Mouse (Mus musculus): ENCODE data around the gene Dmrtc1a. TPM values are rescaled to one million over a fixed set of nuclear protein-coding genes. Genes with fewer than 3 reads are reported as not detected.
"Not testable (repeated sequence)": the region's sequence is repeated elsewhere in the genome, so short reads cannot be mapped to it uniquely, and the experiment has no call there.

Gene Dmrtc1a
- 1 to 10 TPM; 5.7 to 7.0 TPM for total RNA-seq (2021)
- long read RNA-seq, partial matches to known transcripts, result 0 of 10 reads
- long read RNA-seq, other reads (novel, unspliced or antisense), result 10 of 10 reads

GRCm38 (mm10) chrX:102908587-102908986, at the start of gene Dmrtc1a, which contains the start of gene 1700011M02Rik:
TSS of gene Dmrtc1a (minus strand) at chrX:102908687.
TSS of gene 1700011M02Rik (plus strand) at chrX:102908905.
- DNase-seq (ENCODE audit: low spot score in 2 of 2), result not testable (repeated sequence)

DNA sequence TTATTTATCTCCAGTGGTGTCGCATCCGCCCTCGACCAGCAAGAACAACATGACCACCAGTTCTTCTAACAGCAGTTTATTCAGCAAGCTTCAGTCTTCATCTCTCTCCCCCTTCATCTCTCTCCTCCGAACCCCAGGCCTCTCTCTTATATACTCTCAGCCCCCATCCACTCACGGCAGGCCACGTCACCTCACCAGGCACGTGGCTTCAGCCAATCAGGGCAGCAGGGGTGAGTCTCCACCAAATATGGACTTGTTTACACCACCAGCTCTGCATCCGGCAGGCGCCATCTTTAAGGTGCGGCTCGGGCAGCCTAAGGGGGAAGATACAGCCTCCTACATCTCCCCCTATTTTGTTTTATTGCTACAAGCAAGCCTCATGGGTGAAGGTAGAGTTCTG, 41.6 kb upstream of the Dmrtc1a start:
- DNase-seq (ENCODE audit: low spot score in 2 of 2), result peak in 1 of 2 experiments; percentile 25

DNA sequence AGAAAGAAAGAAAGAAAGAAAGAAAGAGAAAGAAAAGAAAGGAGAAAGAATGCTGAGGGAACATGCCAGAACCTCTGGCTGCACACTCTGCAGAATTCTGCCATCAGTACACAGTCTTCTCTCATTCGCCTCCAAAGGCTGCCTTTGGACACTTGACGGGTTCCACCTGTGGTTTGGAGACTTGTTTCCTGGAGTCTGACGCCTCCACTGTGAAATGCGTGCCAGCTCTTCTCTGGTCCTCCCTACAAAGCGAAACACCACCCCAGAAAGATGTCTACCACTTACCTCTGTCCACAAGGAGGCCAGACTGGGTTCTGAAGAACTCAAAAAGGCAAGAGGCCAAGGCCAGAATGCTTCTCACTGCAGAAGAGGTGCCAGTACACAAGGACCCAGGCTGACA, 28.3 kb upstream of the Dmrtc1a start:
- DNase-seq (ENCODE audit: low spot score in 2 of 2), result no peak

- DNase-seq (ENCODE audit: low spot score in 2 of 2), result no peak
Observed at GRCm38 (mm10) chrX:102934395-102934764, 25.9 kb upstream of the Dmrtc1a start.

DNA sequence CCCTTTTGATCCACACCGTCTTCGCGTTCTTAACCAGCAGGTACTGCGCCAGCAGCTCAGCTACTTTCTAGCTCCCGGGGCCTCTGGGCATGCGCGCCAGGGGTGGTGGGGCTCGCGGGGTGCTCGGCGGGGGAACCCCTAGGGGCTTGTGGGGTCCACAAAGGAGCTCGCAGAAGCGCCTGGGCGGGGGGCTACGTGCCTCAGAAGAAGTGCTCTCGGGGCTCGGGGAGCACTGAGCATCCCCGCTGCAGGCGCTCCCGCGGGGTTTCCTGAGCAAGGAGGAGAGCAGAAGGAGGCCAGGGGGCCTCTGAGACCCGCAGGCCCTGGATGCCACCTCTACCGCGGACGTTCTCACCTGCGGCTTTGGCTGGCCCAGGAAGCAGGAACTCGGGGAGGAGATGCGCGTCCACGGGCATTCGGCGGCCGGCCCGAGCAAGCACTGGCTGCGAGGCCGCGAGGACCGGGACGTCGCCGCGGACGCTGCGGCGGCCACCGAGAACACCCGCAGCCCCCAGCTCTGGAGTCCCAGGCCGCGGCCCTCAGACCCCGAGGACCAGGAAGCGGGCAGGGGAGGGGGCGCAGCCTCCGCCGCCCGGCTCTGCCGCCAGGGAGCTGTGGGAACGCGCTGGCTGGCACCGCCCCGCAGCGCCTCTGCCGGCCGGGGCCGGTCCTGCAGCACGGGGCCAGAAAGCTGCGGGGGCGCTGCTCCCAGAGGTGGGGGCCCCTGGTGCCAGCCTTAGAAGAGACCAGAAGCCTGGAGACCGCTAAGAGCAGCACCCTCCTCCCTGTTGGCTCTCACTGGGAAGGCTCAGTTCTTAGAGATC, 25.3 kb upstream of the Dmrtc1a start:
- DNase-seq (ENCODE audit: low spot score in 2 of 2), result peak; percentile 48 to 75

DNA sequence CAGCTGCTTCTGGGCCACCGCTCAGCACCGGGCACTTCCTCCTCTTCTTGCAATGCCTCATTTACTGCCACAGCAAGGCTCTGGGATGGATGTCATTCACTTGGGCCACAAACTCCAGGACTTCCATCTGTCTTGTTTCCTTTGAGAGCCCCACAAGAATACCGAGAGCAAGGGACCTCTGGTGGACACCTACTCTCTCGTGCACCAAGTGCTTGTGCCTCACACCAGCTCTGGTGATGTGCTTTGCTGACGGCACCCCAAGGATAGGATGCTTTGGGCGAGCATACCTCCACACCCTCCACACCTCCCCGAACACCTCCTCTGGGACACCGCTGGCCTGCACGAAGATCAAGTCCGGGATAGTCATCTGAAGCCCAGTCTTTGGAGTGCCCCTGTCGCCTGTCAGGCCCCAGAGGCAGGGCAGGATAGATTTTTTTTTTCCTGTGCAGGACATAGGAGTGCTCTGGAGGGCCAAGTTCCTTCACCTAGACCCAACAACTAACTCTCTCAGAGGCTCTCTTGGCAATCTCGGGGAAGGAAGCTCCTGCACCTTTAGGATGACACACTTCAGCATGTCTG, 24.6 kb upstream of the Dmrtc1a start:
- DNase-seq (ENCODE audit: low spot score in 2 of 2), result no peak

DNA sequence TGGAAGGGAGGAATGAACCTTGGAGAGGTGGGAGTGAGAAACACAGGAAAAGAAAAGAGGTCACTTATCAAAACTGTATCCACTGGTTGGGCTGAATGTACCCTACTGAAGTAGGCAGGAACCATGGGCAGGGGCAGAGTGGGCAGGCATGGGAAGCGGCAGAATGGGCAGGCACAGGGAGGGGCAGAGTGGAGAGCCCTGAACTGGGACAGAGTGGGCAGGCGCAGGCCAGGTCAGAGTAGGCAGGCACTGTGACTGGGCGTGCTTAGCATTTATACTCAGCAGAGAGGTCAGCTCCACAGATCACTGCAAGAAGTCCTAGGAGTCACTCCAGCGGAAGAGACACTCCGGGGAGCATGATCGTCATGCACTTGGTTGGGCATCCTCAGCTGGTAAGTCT, 19.6 kb upstream of the Dmrtc1a start, which contains the start of gene 1700018G05Rik:
Gene 1700018G05Rik (plus strand): TSS at position 301 of the 400 bp plus-strand sequence.
- DNase-seq (ENCODE audit: low spot score in 2 of 2), result not testable (repeated sequence)

DNA sequence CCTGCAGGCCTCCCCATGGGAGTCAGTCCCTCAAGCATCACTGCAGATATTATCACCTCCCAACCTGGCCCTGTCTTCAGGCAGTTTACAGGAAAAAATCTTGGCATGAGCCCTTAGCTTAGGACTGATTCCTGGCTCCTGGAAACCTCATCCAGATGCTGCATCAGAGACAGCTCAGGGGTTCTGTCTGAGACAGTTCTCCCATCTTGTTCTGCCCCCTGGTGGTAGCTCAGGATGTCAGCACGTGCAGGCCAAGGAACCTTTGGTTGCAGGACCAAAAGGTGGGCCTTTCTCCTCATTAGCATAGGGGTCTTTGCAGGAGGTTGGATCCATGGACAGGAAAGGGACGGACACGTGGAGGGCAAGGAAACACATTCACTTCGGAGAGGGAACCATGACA, 18.2 kb upstream of the Dmrtc1a start:
- DNase-seq (ENCODE audit: low spot score in 2 of 2), result peak in 1 of 2 experiments; percentile 32

DNA sequence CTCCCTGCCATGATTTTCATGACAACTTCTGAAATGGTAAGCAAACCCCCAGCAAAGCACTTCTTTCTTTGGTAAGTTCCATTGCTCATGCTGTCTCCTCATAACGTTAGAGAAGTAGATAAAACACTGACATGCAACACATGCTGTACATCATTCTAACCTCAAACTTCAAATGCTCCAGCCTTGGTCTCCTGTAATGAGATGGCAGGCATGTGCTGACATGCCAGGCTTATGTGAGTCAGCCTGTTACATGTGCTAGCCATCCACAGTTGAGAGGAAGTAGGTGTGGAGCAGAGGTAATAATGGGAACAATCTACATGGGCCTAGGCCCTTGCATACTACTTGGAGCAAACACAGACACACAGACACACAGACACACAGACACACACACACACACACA, 6.3 kb upstream of the Dmrtc1a start:
- DNase-seq (ENCODE audit: low spot score in 2 of 2), result not testable (repeated sequence)

DNA sequence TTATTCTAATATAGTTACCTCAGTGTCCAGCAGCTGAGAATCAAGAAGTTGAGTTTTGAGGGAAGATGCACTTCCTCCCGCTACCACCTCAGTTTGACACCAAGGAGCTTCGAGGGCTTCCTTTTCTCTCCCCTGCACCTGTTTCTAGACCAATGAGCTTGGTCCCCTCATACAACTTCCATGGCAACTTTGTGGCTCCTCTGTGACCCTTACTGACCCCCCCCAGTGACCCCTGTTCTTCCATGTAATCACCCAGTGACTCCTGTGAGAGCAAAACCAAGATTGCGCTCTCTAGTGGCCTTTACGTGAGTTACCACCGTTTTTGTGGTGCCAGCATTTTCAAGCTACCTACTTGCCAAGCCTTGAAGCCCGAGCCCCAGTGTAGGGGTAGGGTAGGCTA, 40.6 kb downstream of the Dmrtc1a start, which contains the start of gene 1700031F05Rik:
Gene 1700031F05Rik (minus strand): TSS at position 101 of the 400 bp plus-strand sequence.
- no peak for DNase-seq (ENCODE audit: low spot score in 2 of 2)

DNA sequence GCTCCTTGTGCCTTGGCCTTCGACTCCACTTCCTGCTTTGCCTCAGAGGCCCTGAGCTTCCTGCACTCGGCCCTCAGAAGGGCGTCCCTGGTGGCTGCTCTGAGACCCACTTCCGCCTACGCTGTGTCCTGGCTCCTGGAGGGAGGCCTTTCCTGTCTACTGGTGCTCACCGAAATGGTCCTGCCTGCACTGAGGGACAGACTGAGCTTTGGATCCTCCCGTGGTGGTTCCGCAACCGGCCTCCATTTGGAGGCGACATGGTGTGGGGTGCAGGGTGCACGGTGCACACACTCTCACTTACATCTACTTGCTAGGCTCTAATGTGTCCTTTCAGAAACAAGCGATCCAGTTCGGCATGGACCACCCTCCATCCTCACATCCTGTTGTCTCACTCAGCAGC, 54.0 kb downstream of the Dmrtc1a start, which contains the start of gene Dmrtc1c2:
Gene Dmrtc1c2 (minus strand): TSS at position 101 of the 400 bp plus-strand sequence.
- DNase-seq (ENCODE audit: low spot score in 2 of 2), result not testable (repeated sequence)

Other genes starting within 250 kb of the Dmrtc1a start
- not detected for gene Gm3880, start 221.7 kb downstream of the Dmrtc1a start, total RNA-seq (2021)
- not detected for gene Gm9112, start 201.1 kb downstream of the Dmrtc1a start, total RNA-seq (2021)
- gene Dmrtc1b, start 200.8 kb downstream of the Dmrtc1a start, total RNA-seq (2021), result not detected
- gene Dmrtc1c1, start 105.7 kb downstream of the Dmrtc1a start, total RNA-seq (2021), result not detected
- gene Dmrtc1c2, start 54.1 kb downstream of the Dmrtc1a start, total RNA-seq (2021), result not detected
- gene 1700031F05Rik, start 40.7 kb downstream of the Dmrtc1a start, total RNA-seq (2021), result not detected
- not detected for gene 1700011M02Rik, start 218 bp upstream of the Dmrtc1a start, total RNA-seq (2021)
- gene 1700018G05Rik, start 19.7 kb upstream of the Dmrtc1a start, total RNA-seq (2021), result not detected